Mouse (Mus musculus): ENCODE results near the gene Smpdl3a. TPM values are rescaled to one million over a fixed set of nuclear protein-coding genes. Genes with fewer than 3 reads are reported as not detected.

Smpdl3a gene
- total and polyA plus RNA-seq, 2 experiments, result 50.7 to 69.3 TPM

GRCm38 (mm10) chr10:57847916-57848682 is 54.0 kb downstream of the Smpdl3a start:
- Histone ChIP-seq H3K9ac (ENCODE audit: low read depth, low read length) (no peak overlapping the region), H3K27me3 (ENCODE audit: control insufficient read depth, insufficient read depth, low read length) (no peaks in the 10 kb centered on the region), H3K36me3 (ENCODE audit: control insufficient read depth, insufficient read depth, low read length) (no peaks in the 10 kb centered on the region), H3K79me2 (ENCODE audit: control insufficient read depth, insufficient read depth, low read length) (no peaks in the 10 kb centered on the region), H3K4me3 (ENCODE audit: insufficient read depth, low read depth, low read length) (no peak overlapping the region), H3K27ac (replicated peaks; ENCODE audit: insufficient read depth, low read depth, low read length) (no peak overlapping the region), H3K4me1 (ENCODE audit: control insufficient read depth, insufficient read depth, low read length) (no peaks in the 10 kb centered on the region)
- WGBS, result 37% methylated on average over 5 of the region's 6 CpGs
- no peak for TF ChIP-seq POLR2A (IDR thresholded peaks at IDR 0.05; ENCODE audit: extremely low read depth, insufficient read depth, low read length)
- TF ChIP-seq CTCF (IDR thresholded peaks at IDR 0.05; ENCODE audit: low read depth, low read length), result peak; percentile 44
- DNase-seq (ENCODE audit: extremely low read depth, low read depth, low spot score), result peak; percentile 31

Other genes with a start within 250 kb of the Smpdl3a start
- 0.46 and 0.87 TPM in 2 replicates for gene Pkib, start 162.4 kb upstream of the Smpdl3a start, total RNA-seq (2014; rRNA removed)
- 0.05 and 0.09 TPM in 2 replicates for gene Pkib, start 162.4 kb upstream of the Smpdl3a start, polyA plus RNA-seq (2012; rRNA removed)
- gene Fabp7, start 9.5 kb upstream of the Smpdl3a start, total RNA-seq (2014; rRNA removed), result 5.9 and 10.0 TPM in 2 replicates
- 0.59 and 0.61 TPM in 2 replicates for gene Fabp7, start 9.5 kb upstream of the Smpdl3a start, polyA plus RNA-seq (2012; rRNA removed)

Data from liver, adult 2 months (tissue).